Mouse (Mus musculus) brown adipose tissue, adult 24 weeks (tissue): Measurements from ENCODE around the gene Crybg2. TPM values are rescaled to one million over a fixed set of nuclear protein-coding genes. Genes with fewer than 3 reads are reported as not detected.

Experiments used
- H3K27ac ChIP-seq: fragments of 200-500 bp; replicated peaks from 2 replicates; pipeline ENCODE4 v1.5.1; 2012; ENCODE audit warnings: low read depth, mild to moderate bottlenecking, low read length
- H3K4me1 ChIP-seq: fragments of 200-500 bp; 2 replicates; pipeline ENCODE4 v1.6.1; 2012; ENCODE audit warnings: low read length, mixed read lengths; ENCODE audit not compliant: control insufficient read depth, insufficient read depth, insufficient read length
- H3K4me3 ChIP-seq: fragments of 200-500 bp; 2 replicates; pipeline ENCODE4 v1.5.1; 2012; ENCODE audit warnings: low read depth, mild to moderate bottlenecking, low read length, moderate library complexity; ENCODE audit not compliant: insufficient read depth
- polyA plus RNA-seq: library from polyadenylated mRNA; stranded (reverse); fragments of >200 nt; gene quantifications from 2 replicates; pipeline ENCODE4 v1.2.4, GENCODE M21; 2012; ENCODE audit not compliant: missing spikeins, insufficient read depth, insufficient read length

Crybg2 gene
- polyA plus RNA-seq, 1 experiment = not detected

DNA sequence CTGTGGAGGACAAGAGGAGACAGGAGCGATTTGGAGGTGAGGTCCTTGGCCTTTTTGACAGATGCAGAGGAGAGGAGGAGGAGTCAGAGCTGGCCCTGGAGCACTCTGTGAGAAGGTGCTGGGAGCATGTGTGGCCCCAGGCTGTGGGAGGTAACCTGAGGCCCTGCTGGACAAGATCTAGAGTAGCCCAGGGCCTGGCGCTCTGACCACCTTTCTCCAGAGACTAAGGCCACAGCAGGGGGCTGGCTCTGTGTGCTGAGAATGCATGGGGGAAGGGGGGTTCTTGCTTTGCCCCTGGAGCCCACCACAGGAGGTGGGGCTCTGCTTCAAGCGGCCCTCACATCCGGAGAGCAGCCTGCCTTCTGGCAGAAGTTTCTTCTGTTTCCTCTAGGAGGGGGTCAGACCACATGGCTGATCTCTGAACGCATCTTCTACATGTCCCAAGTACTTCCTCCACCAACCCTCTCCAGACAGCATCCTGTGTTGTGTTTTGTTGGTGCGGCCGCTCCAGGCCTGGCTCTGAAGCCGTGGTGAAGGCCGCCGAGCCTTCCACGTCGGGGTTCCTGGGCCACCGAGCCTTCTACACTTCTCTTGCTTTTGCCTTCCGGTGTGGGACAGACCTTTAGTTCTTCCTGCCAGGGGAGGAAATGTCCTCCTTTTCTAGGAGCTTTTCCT, 57.6 kb downstream of the Crybg2 start:
- Histone ChIP-seq H3K4me1 (no peaks in the 10 kb centered on the region), H3K27ac (no peak overlapping the region), H3K4me3 (no peak overlapping the region)

DNA sequence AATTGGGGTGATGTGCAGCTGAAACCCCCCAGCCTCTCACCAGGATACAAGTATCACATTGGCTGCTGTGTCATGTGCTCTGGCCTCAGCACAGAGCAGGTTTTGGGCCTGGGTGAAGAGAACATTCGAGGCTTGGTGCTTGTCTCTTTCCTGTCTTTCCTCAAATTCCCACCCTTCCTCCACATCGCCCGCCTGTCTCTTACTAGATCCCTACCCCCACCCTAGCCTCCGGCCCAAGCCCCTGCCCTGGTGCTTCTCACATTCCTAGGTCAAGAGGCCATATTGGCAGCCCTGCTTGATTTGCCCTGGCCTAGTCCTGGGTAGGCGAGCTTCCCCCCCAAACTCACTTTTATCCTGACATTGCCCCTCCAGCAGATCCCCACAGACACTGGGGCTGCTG, 58.4 kb downstream of the Crybg2 start:
- Histone ChIP-seq H3K27ac (no peak overlapping the region), H3K4me1 (no peaks in the 10 kb centered on the region), H3K4me3 (no peak overlapping the region)

DNA sequence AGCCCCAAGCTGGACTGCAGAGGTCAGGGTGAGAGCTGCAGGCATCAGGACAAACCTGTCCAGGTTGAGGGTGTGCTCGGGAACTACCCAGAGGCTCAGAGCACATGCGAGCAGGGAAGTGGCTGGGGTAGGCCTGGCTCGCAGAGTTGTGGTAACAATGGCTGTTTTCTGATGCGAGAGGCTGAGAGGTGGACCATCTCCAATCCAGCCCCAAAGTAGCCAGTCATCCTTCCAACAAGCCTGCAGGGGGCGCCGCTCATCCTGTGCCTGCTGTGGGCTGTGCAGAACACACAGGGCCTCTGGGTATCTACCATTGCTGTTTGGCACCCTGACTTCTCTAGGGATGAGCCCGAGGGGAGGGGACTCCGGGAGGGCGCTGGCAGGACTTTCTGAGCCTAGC, 59.0 kb downstream of the Crybg2 start:
- H3K4me3 ChIP-seq = no peak overlapping the region
- no peak overlapping the region for H3K27ac ChIP-seq
- H3K4me1 ChIP-seq = no peaks in the 10 kb centered on the region

DNA sequence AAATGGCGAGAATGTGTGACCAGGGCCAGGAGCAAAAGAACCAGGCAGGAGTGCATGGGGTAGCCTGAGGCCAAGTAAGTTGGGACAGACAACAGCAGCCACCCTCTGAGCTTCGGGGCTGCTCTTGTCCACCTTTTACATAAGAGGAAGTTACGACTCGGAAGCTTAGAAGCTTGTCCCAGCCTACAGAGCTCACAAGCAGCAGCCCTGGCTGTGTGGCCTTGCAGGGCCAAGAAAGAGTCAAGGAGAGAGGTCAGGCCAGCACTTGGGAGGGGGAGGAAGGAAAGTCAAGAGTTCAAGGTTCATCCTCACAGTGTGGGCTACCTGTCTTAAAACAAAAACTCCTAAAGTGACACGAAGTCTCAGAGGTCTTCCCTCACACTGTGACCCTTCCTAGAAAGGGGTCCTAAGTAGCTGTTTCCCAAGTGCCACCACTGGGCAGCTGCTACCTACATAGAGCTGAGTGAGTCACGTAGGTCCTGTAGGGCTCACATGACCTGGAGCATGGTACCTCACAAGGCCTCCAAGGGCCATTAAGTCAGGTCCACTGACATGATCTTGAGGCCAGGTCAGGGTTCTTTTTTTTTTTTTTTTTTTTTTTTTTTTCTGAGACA, 59.7 kb downstream of the Crybg2 start:
- no peaks in the 10 kb centered on the region for H3K4me1 ChIP-seq
- no peak overlapping the region for H3K4me3 ChIP-seq
- H3K27ac ChIP-seq = no peak overlapping the region

DNA sequence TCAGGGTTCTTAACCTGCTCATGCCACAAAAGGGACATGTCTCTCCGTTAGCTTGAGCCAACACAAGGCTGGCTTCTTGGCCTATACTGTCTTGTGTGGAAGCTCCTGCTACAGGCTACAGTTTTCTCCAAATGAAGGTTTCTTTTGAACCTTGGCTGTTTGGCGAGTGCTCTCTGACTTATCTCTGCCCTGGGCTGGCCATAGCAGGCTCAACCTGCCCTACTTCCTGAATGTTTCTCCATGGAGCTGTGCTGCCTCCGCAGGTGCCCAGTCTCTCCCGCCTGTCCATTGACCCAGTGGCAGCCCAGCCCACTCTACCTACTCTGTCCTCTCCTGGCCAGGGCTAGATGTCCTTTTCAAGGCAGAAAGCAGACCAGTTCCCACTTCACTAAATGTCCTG, 60.3 kb downstream of the Crybg2 start:
- Histone ChIP-seq H3K27ac (no peak overlapping the region), H3K4me1 (no peaks in the 10 kb centered on the region), H3K4me3 (no peak overlapping the region)

DNA sequence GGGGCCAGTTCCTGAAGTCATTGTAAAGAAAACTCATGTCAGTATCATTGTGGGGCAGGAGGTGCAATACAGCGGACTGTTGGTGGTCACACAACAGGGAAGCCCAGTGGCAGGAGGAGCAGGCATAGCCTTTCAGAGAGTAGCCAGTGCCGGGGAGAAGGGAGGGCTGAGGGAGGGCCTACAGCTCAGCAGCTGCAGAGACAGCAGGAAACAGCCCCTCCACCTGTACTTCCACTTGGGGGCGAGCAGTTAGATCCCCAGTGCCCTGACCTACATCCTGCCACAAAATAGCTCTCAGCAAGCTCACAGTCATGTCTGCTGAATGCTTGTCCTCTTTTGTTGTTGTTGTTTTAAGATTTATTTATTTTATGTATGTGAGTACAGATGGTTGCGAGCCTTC, 61.0 kb downstream of the Crybg2 start:
- Histone ChIP-seq H3K27ac (no peak overlapping the region), H3K4me3 (no peak overlapping the region)

DNA sequence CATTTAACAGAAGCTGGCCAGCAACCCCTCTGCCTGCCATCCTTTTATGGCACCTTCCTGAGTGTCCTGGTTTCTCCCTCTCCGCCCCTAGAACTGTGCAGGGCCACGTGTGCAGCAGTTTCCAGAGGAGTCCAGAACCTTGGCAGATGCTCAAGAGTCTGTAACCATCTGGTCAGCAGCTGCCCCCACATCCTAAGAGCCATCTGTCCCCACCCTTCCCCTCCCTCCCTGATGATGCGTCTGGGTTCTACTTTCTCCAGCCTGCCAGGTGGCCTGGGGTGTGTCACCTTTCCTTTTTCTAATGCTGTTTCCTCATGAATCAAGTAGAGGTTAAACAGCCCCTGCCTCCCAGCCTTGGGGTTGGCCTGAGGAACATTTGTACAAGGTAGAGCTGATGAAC, 61.7 kb downstream of the Crybg2 start:
- H3K27ac ChIP-seq = no peak overlapping the region
- 0 out of 2 replicates have a peak, but pooled peaks cover 1% of the 10 kb centered on the region for H3K4me1 ChIP-seq
- H3K4me3 ChIP-seq = no peak overlapping the region

More for the DNA sequence above, 61.0 kb downstream of the Crybg2 start:
- H3K4me1 ChIP-seq = no peaks in the 10 kb centered on the region

DNA sequence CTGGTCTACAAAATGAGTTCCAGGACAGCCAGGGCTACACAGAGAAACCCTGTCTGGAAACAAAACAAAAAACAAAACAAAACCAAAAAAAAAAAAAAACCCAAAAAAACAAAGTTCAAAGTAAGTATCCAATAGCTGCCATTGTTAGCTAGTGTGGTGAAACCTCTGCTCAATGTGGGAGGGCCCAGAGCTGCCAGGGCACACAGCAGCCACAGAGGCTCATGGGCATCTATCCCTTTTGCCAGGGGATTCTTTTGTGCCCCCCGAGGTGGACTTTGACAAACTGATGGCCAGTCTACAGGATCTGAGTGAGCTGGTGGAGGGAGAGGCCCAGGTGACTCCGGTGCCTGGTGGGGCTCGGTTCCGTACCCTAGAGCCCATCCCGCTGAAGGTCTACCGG, 62.5 kb downstream of the Crybg2 start:
- H3K27ac ChIP-seq = no peak overlapping the region
- H3K4me3 ChIP-seq = no peak overlapping the region
- peaks cover 9% of the 10 kb centered on the region; the same call in 1 of the 2 replicates for H3K4me1 ChIP-seq

DNA sequence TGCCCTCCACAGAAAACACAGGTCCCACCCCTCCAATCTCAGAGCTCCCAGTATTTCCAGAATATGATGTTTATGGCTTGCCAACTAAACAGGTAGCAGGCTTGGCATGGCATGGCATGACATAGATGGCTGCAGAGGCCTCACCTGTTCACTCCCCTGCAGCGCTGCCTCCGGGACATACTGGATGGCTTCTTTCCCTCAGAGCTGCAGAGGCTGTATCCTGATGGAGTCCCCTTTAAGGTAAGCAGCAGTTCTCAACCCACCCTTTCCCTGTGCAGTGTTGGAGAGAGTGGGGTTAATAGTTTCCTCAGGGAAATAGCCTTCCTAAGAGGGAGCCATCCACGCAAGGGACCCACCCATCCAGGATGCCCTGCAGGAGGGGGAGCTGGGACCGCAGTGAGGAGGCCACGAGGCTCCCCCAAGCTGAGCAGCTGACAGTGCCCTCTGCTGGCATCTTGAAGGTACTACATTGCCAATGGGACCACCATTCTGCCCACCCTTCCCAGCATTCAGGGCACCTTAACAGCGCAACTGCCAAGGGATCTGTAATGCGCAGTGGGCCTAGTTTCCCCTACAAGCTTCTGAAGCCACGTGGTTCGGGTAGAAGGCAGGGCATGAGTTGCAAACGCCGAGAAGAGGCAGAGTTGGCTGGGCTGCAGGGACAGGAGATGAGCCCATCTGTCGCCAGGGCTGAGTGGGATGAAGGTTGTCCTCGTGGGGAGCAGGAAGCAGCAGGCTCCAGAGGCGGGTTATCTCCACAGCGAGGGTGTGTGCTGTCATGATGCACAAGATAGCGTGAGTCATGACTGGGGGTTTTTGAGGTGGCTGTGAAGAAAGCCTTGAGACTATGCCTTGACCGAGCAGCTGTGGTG, 63.3 kb downstream of the Crybg2 start:
- peaks cover 9% of the 10 kb centered on the region; the same call in 1 of the 2 replicates for H3K4me1 ChIP-seq

DNA sequence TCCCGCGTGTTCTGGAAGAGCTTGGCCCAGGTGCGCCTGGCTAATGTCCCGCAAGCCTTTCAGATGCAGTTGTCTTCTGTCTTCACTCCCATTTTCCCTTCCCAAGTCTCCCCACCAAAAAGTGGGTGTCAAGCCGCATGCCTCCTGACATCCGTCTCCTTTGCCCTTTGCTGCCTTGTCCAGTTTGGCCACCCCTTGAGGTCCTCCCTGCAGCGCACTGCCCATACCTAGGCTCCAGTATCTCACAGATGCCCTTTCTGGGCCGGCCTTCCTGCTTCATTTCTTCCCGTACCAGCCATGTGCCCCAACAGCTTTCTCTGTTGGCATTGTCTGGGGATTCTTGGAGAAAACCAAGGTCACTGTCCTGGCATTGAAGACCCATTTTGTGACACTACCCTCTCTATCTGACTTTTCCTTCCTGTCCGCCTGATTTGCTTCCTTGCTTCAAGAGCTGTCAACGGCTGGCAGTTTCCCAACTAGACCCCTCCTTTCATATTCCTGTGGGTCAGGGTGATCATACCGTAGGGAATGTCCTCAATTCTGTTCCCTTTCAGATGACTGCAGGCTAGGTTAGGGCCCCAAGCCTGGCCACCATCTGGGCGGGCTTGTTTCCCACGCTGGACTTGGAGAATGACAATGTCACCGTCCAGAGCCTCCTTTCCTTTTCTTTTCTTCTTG, 64.9 kb downstream of the Crybg2 start:
- peaks cover 11% of the 10 kb centered on the region; the same call in 1 of the 2 replicates for H3K4me1 ChIP-seq
- H3K27ac ChIP-seq = no peak overlapping the region
- no peak overlapping the region for H3K4me3 ChIP-seq

More for the DNA sequence above, 63.3 kb downstream of the Crybg2 start:
- no peak overlapping the region for H3K27ac ChIP-seq
- no peak overlapping the region for H3K4me3 ChIP-seq

DNA sequence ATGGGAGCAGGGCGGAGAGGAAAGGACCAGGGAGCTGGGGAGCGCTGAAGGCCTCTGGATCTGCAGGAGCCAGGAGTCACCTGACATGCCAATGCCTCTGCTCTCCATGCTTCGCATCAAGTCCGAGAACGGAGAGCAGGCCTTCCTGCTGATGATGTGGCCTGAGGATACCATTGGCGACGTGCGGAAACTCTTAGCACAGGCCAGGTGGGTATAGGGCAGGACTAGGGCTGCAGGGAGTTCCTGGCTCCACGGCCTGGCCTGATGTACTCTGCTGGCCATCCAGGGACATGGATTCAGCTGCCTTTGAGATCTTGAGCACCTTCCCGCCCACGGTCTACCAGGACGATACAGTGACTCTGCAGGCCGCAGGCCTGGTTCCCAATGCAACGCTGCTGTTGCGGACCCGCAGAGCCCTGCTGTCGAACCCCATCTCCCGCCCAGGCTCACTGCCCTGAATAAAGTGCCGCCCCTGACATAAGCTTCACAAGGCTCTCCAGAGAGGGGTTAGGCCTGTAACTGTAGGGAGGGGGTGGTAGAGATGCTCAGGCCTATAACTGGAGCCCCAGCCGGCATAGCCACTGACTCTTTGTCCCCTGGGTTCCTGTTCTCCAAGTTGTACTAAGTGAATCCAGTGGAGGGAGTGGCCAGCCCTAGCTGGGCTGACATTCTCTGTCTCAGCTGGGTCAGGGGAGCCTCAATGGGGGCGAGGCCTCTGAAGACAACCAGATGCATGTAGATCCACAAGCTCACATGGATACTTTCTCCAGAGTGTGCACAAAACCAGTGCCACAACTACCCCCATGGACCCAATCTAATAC, 65.9 kb downstream of the Crybg2 start:
- Histone ChIP-seq H3K4me1 (peaks cover 11% of the 10 kb centered on the region; the same call in 1 of the 2 replicates), H3K27ac (no peak overlapping the region), H3K4me3 (no peak overlapping the region)

DNA sequence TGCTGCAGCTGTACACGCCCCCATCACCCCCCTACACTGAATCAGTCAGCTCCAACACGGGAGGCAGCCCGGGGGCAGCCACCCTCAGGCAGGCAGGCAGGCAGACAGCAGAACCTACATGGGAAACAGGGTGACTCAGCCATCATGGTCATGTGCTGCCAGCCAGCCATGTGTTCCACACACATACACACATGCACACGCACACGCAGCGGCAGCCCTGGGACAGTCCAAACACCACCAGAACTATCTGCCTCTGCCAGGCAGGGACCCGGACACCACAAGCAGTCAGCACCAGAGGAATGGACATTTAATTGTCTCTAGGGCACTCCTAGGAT, 66.5 kb downstream of the Crybg2 start:
- H3K27ac ChIP-seq = no peak overlapping the region
- peak overlapping the region; percentile 90 for H3K4me3 ChIP-seq
- H3K4me1 ChIP-seq = peaks cover 11% of the 10 kb centered on the region; the same call in 1 of the 2 replicates

DNA sequence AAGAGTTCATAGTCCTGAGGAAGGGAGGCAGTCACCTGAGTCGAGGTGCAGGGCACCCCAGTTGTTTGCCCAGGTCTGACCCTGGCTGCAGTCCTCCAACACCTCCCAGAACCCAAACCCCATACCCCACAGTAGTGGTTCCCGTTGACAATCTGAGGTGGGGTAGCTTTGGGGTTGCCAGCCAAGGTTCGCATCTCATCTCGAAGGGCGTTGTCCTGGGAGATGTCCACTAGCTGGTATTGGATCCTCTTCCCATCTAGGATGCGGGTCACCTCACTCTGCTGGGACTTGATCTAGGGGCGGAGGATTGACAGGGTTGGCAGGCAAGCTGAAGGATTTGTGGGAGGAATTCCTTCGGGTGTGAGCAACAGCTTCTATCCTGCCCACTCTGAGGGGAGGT, 67.2 kb downstream of the Crybg2 start:
- Histone ChIP-seq H3K4me1 (peaks cover 11% of the 10 kb centered on the region; the same call in 1 of the 2 replicates), H3K4me3 (peak overlapping the region; percentile 90), H3K27ac (peak overlapping the region; percentile 51; the same call in 1 of the 2 replicates)

DNA sequence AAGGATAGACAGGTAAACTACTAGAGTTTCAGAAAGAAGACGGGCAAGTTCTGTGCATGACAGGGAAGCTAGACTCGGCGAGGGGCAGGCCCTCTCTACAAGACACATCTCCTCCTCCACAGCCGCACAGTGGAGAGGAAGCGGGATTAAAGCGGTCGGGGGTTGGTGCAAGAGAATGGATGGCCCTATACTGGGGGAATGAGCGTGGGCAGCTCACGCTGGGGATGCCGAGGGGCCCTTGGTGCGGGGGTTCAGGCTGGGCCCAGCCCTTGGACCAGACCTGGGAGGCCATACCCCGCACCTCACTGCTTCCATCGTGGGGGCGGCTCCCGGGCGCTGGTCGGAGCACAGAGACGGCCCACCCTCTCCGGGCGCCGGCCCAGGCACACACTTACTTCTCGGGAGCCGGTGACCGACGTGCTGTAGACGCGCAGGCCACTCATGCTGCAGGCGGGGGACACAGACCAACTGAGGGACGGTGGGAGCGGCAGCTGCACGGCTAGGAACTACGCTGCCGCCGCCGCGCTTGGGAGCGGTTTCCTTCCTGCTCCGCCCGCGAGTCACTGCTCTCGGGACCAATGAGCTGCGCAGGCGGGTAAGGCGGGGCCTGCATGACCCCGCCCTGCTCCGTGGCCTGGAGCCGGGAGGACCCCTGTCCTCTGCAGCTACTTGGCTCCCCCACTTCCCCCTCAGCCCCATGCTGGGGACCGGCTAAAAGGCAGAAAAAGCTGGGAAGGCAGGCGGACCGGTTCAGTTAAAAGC, 67.8 kb downstream of the Crybg2 start, which contains the start of gene Sh3bgrl3:
TSS of gene Sh3bgrl3 (minus strand) at position 569 of the 762 bp plus-strand sequence.
- Histone ChIP-seq H3K27ac (peak within 1 kb of the TSS; percentile 71), H3K4me3 (peak within 1 kb of the TSS; percentile 90), H3K4me1 (peaks cover 11% of the 10 kb centered on the region; the same call in 1 of the 2 replicates)
